Mouse (Mus musculus): ENCODE measurements around the gene Fibp.

GRCm38 (mm10) chr19:5413840-5414239 lies 46.6 kb upstream of the Fibp start:
- TF ChIP-seq EP300 (IDR thresholded peaks at IDR 0.05) (no peak), CTCF (IDR thresholded peaks at IDR 0.05) (no peak)
